Mouse (Mus musculus) ES-E14 (cell line): Measurements from ENCODE around the gene Nucb1.

Source experiments
- CHD2 ChIP-seq: IDR thresholded peaks from 2 replicates; pipeline ENCODE4 v1.6.1; 2014; ENCODE audit warnings: mild to moderate bottlenecking, low read depth, low read length, inconsistent platforms
- HCFC1 ChIP-seq: IDR thresholded peaks from 2 replicates; pipeline ENCODE4 v1.6.1; 2012; ENCODE audit warnings: low read length, inconsistent platforms, borderline replicate concordance; ENCODE audit not compliant: insufficient read depth
- MAFK ChIP-seq: IDR thresholded peaks from 2 replicates; pipeline ENCODE4 v1.6.1; 2014; ENCODE audit warnings: mild to moderate bottlenecking, low read depth, low read length, inconsistent platforms; ENCODE audit not compliant: insufficient read depth
- ZC3H11A ChIP-seq: IDR thresholded peaks from 2 replicates; pipeline ENCODE4 v1.6.1; 2012; ENCODE audit warnings: low read depth, mild to moderate bottlenecking, inconsistent platforms, low read length, borderline replicate concordance
- ZNF384 ChIP-seq: IDR thresholded peaks from 2 replicates; pipeline ENCODE4 v1.6.1; 2012; ENCODE audit warnings: low read depth, low read length, inconsistent platforms

- TF ChIP-seq ZNF384 (no peak), CHD2 (no peak), HCFC1 (no peak), ZC3H11A (no peak), MAFK (no peak)
Observed at GRCm38 (mm10) chr7:45540213-45540612, 30.0 kb upstream of the Nucb1 start.
